ENCODE assay signal across 8 mouse cellular contexts in genomic region chr10:93375007-93375711, GRCm38 (mm10).
DNase-seq lines count a peak whose midpoint lies in the region; ATAC-seq and TF ChIP-seq lines count a peak whose summit lies in the region.

No protein-coding gene starts in this region.

- 44% methylated on average over 13 of the region's 13 CpGs for WGBS in kidney, adult 2 months
- 44% methylated on average over 13 of the region's 13 CpGs for WGBS in lung, embryonic 15.5 days

- no peaks in the 10 kb centered on the region for H3K4me1 ChIP-seq in kidney, adult 2 months (ENCODE audit: control insufficient read depth, insufficient read depth, low read length)
- H3K4me1 ChIP-seq in lung, embryonic 15.5 days, result no peaks in the 10 kb centered on the region

- no peaks in the 10 kb centered on the region for H3K36me3 ChIP-seq in kidney, adult 2 months (ENCODE audit: control insufficient read depth, insufficient read depth, low read length)
- H3K36me3 ChIP-seq in lung, embryonic 15.5 days, result no peaks in the 10 kb centered on the region

- no peaks in the 10 kb centered on the region for H3K9me3 ChIP-seq in lung, embryonic 15.5 days

- TF ChIP-seq POLR2A in kidney, adult 2 months (IDR thresholded peaks at IDR 0.05; ENCODE audit: low read depth, low read length), result no peak

- H3K4me3 ChIP-seq in kidney, adult 2 months (ENCODE audit: insufficient read depth, low read depth, low read length), result no peak overlapping the region
- H3K4me3 ChIP-seq in lung, embryonic 15.5 days, result no peak overlapping the region

- ATAC-seq in lung, embryonic 15.5 days (ENCODE audit: borderline replicate concordance, extremely low read depth, low FRiP score, low TSS enrichment), result peak; percentile 73

- peak; percentile 36 for DNase-seq in ES-CJ7 (ENCODE audit: low read depth, low spot score)
- peak; percentile 25 to 55 for DNase-seq in adrenal gland, postnatal 36 days
- peak; percentile 74 to 86 for DNase-seq in heart, adult 9 months (ENCODE audit: low spot score in 2 of 2)
- DNase-seq in kidney, adult 2 months, result peak; percentile 84
- peak; percentile 57 for DNase-seq in yolk sac, embryonic 10.5 days (ENCODE audit: low spot score)
- DNase-seq in retina, embryonic 14.5 days (ENCODE audit: low spot score), result no peak
- DNase-seq in left cerebral cortex, postnatal 4 days, result no peak

- H3K9ac ChIP-seq in lung, embryonic 15.5 days, result no peak overlapping the region

- no peak for TF ChIP-seq CTCF in kidney, adult 2 months (conservative IDR thresholded peaks at IDR 0.05; ENCODE audit: insufficient read depth, insufficient read length, low read depth, low read length)

- peak overlapping the region; percentile 84 for H3K27ac ChIP-seq in kidney, adult 2 months (ENCODE audit: insufficient read depth, low read depth, low read length)
- peak overlapping the region; percentile 86 for H3K27ac ChIP-seq in lung, embryonic 15.5 days

- no peak overlapping the region for H3K4me2 ChIP-seq in lung, embryonic 15.5 days

- intact Hi-C loops in left cerebral cortex, postnatal 4 days (cut with DNase I), result no loop called here

- H3K27me3 ChIP-seq in kidney, adult 2 months (replicated peaks; ENCODE audit: control insufficient read depth, insufficient read depth, low read length), result no peaks in the 10 kb centered on the region
- H3K27me3 ChIP-seq in lung, embryonic 15.5 days, result no peaks in the 10 kb centered on the region

Comparison
In these comparisons a context has a peak if more than half of its experiments do, and no peak if none do; other contexts are left out.
1. DNase-seq: peak in ES-CJ7 (single experiment), adrenal gland, postnatal 36 days (2 of 2), heart, adult 9 months (2 of 2), kidney, adult 2 months (single experiment) and yolk sac, embryonic 10.5 days (single experiment); none in retina, embryonic 14.5 days (single experiment) and left cerebral cortex, postnatal 4 days (single experiment).